Mouse (Mus musculus): Measurements from ENCODE around the gene C4bp. TPM values are rescaled to one million over a fixed set of nuclear protein-coding genes. Genes with fewer than 3 reads are reported as not detected.

Gene C4bp
- total and polyA plus RNA-seq, 3 experiments: 0.26 TPM; not detected in 2

GRCm38 (mm10) chr1:130633316-130633715 lies 28.1 kb downstream of the C4bp start:
- Histone ChIP-seq H3K27me3 (replicated peaks) (no peaks in the 10 kb centered on the region), H3K9ac (ENCODE audit: insufficient read depth, low read depth) (no peak overlapping the region), H3K9me3 (replicated peaks; ENCODE audit: low read length) (no peaks in the 10 kb centered on the region), H3K4me3 (replicated peaks in 1 of 3; ENCODE audit: low read depth in 2 of 3, low read length in 2 of 3, poor library complexity in 1 of 3) (no peak overlapping the region), H3K4me2 (ENCODE audit: insufficient read depth, low read depth, poor library complexity, severe bottlenecking) (no peak overlapping the region), H3K79me2 (replicated peaks; ENCODE audit: control insufficient read depth, extremely low read depth, insufficient read depth, poor library complexity, severe bottlenecking) (no peaks in the 10 kb centered on the region), H3K36me3 (replicated peaks in 1 of 2; ENCODE audit: control insufficient read depth in 1 of 2, insufficient read depth in 1 of 2, low read length in 1 of 2) (no peaks in the 10 kb centered on the region), H3K27ac (ENCODE audit: insufficient read depth, low read depth) (no peak overlapping the region), H3K4me1 (ENCODE audit: control insufficient read depth in 1 of 2, insufficient read depth in 2 of 2) (peaks cover 0 to 14% of the 10 kb centered on the region in 2 experiments; a peak in 1 of 4 replicates)
- TF ChIP-seq USF2 (conservative IDR thresholded peaks at IDR 0.05; ENCODE audit: low read depth, low read length) (no peak), MYC (IDR thresholded peaks at IDR 0.05; ENCODE audit: low read depth, low read length) (no peak), SIN3A (IDR thresholded peaks at IDR 0.05; ENCODE audit: low read length) (no peak), RCOR1 (conservative IDR thresholded peaks at IDR 0.05; ENCODE audit: low read depth, low read length) (no peak), ZKSCAN1 (IDR thresholded peaks at IDR 0.05; ENCODE audit: borderline replicate concordance, low read depth, low read length) (no peak)
- in situ Hi-C loops (cut with MboI; ENCODE audit: low pct_ligation_motif_present, low pct_unique_long_range_greater_than_20kb, low sequenced_read_pairs) (loop anchor here (10.0 kb wide), 1 partner anchor 59 kb away; no protein-coding TSS in a partner anchor), dilution Hi-C loops (cut with MboI; ENCODE audit: extremely low pct_ligation_motif_present, extremely low pct_unique_long_range_greater_than_20kb, low sequenced_read_pairs) (no loop called here)
- DNase-seq (ENCODE audit: extremely low read depth): no peak

GRCm38 (mm10) chr1:130629521-130629920 lies 31.9 kb downstream of the C4bp start, which contains the start of gene Zp3r:
Zp3r (minus strand) TSS chr1:130629621.
- Histone ChIP-seq H3K79me2 (replicated peaks; ENCODE audit: control insufficient read depth, extremely low read depth, insufficient read depth, poor library complexity, severe bottlenecking) (no peaks in the 10 kb centered on the region), H3K36me3 (replicated peaks in 1 of 2; ENCODE audit: control insufficient read depth in 1 of 2, insufficient read depth in 1 of 2, low read length in 1 of 2) (no peaks in the 10 kb centered on the region), H3K27ac (ENCODE audit: insufficient read depth, low read depth) (no peak within 1 kb of the TSS), H3K9ac (ENCODE audit: insufficient read depth, low read depth) (no peak within 1 kb of the TSS), H3K4me2 (ENCODE audit: insufficient read depth, low read depth, poor library complexity, severe bottlenecking) (no peak within 1 kb of the TSS), H3K4me3 (replicated peaks in 1 of 3; ENCODE audit: low read depth in 2 of 3, low read length in 2 of 3, poor library complexity in 1 of 3) (no peak within 1 kb of the TSS), H3K27me3 (replicated peaks) (no peaks in the 10 kb centered on the region), H3K9me3 (replicated peaks; ENCODE audit: low read length) (no peaks in the 10 kb centered on the region), H3K4me1 (ENCODE audit: control insufficient read depth in 1 of 2, insufficient read depth in 2 of 2) (peaks cover 0 to 11% of the 10 kb centered on the region in 2 experiments; a peak in 1 of 4 replicates)
- dilution Hi-C loops (cut with MboI; ENCODE audit: extremely low pct_ligation_motif_present, extremely low pct_unique_long_range_greater_than_20kb, low sequenced_read_pairs) (no loop called here), in situ Hi-C loops (cut with MboI; ENCODE audit: low pct_ligation_motif_present, low pct_unique_long_range_greater_than_20kb, low sequenced_read_pairs) (no loop called here)
- TF ChIP-seq UBTF (IDR thresholded peaks at IDR 0.05; ENCODE audit: low read depth, low read length) (no peak), MEF2A (IDR thresholded peaks at IDR 0.05; ENCODE audit: borderline replicate concordance, low read depth, low read length) (no peak), ZC3H11A (IDR thresholded peaks at IDR 0.05; ENCODE audit: low read depth, low read length) (no peak), MXI1 (IDR thresholded peaks at IDR 0.05; ENCODE audit: low read depth, low read length) (no peak), ZNF384 (IDR thresholded peaks at IDR 0.05; ENCODE audit: low read depth, low read length) (no peak)
- DNase-seq (ENCODE audit: extremely low read depth): no peak

- in situ Hi-C loops (cut with MboI; ENCODE audit: low pct_ligation_motif_present, low pct_unique_long_range_greater_than_20kb, low sequenced_read_pairs): no loop called here
- no peak overlapping the region for H3K4me2 ChIP-seq (ENCODE audit: insufficient read depth, low read depth, poor library complexity, severe bottlenecking)
- no peaks in the 10 kb centered on the region for H3K9me3 ChIP-seq (replicated peaks; ENCODE audit: low read length)
- H3K79me2 ChIP-seq (replicated peaks; ENCODE audit: control insufficient read depth, extremely low read depth, insufficient read depth, poor library complexity, severe bottlenecking): no peaks in the 10 kb centered on the region
- dilution Hi-C loops (cut with MboI; ENCODE audit: extremely low pct_ligation_motif_present, extremely low pct_unique_long_range_greater_than_20kb, low sequenced_read_pairs): no loop called here
- no peaks in the 10 kb centered on the region for H3K36me3 ChIP-seq (replicated peaks in 1 of 2; ENCODE audit: control insufficient read depth in 1 of 2, insufficient read depth in 1 of 2, low read length in 1 of 2)
- no peaks in the 10 kb centered on the region for H3K27me3 ChIP-seq (replicated peaks)
- TF ChIP-seq IRF4 (IDR thresholded peaks at IDR 0.05; ENCODE audit: low read depth, low read length) (no peak), MEF2A (IDR thresholded peaks at IDR 0.05; ENCODE audit: borderline replicate concordance, low read depth, low read length) (no peak), MAFK (IDR thresholded peaks at IDR 0.05; ENCODE audit: insufficient replicate concordance, low read length) (no peak), MAX (IDR thresholded peaks at IDR 0.05; ENCODE audit: low read length) (no peak), MXI1 (IDR thresholded peaks at IDR 0.05; ENCODE audit: low read depth, low read length) (no peak), ETS1 (conservative IDR thresholded peaks at IDR 0.05; ENCODE audit: low read depth, low read length) (no peak), UBTF (IDR thresholded peaks at IDR 0.05; ENCODE audit: low read depth, low read length) (no peak), HCFC1 (IDR thresholded peaks at IDR 0.05; ENCODE audit: low read depth, low read length) (no peak), USF2 (conservative IDR thresholded peaks at IDR 0.05; ENCODE audit: low read depth, low read length) (no peak), MAZ (IDR thresholded peaks at IDR 0.05; ENCODE audit: low read depth, low read length) (no peak), SMC3 (IDR thresholded peaks at IDR 0.05; ENCODE audit: low read depth, low read length) (no peak), RAD21 (IDR thresholded peaks at IDR 0.05; ENCODE audit: low read depth, low read length) (no peak), NELFE (IDR thresholded peaks at IDR 0.05; ENCODE audit: low read depth, low read length) (no peak), USF1 (IDR thresholded peaks at IDR 0.05; ENCODE audit: low read depth, low read length) (no peak), CHD2 (IDR thresholded peaks at IDR 0.05; ENCODE audit: low read length) (no peak)
- DNase-seq (ENCODE audit: extremely low read depth): no peak
- no peaks in the 10 kb centered on the region for H3K4me1 ChIP-seq (ENCODE audit: control insufficient read depth in 1 of 2, insufficient read depth in 2 of 2)
- H3K4me3 ChIP-seq (replicated peaks in 1 of 3; ENCODE audit: low read depth in 2 of 3, low read length in 2 of 3, poor library complexity in 1 of 3): no peak overlapping the region
- H3K9ac ChIP-seq (ENCODE audit: insufficient read depth, low read depth): no peak overlapping the region
- H3K27ac ChIP-seq (ENCODE audit: insufficient read depth, low read depth): no peak overlapping the region
Observed at GRCm38 (mm10) chr1:130596291-130596690, 65.1 kb downstream of the C4bp start.
